Mouse (Mus musculus): ENCODE measurements around the gene Eif6. TPM values are rescaled to one million over a fixed set of nuclear protein-coding genes. Genes with fewer than 3 reads are reported as not detected.

The Eif6 gene
- polyA plus RNA-seq, 1 experiment = 198 TPM

GRCm38 (mm10) chr2:155816179-155816578, 10.5 kb downstream of the Eif6 start:
- H3K27me3 ChIP-seq (ENCODE audit: control insufficient read depth, insufficient read depth, insufficient read length) = no peaks in the 10 kb centered on the region
- no peaks in the 10 kb centered on the region for H3K36me3 ChIP-seq (ENCODE audit: control insufficient read depth, insufficient read depth)
- H3K79me2 ChIP-seq (ENCODE audit: control insufficient read depth, insufficient read depth) = no peaks in the 10 kb centered on the region
- H3ac ChIP-seq (ENCODE audit: control insufficient read depth, insufficient read length) = no peak overlapping the region
- no peak overlapping the region for H3K4me3 ChIP-seq
- H3K4me2 ChIP-seq (ENCODE audit: low read depth) = no peak overlapping the region
- TF ChIP-seq POLR2AphosphoS2 (IDR thresholded peaks at IDR 0.05; ENCODE audit: insufficient read length, low read depth) (peak; percentile 15), MYOD1 (IDR thresholded peaks at IDR 0.05; ENCODE audit: control insufficient read depth in 1 of 3, insufficient read length in 2 of 3, low read depth in 2 of 3) (peak in 1 of 3 experiments; percentile 8), TCF3 (IDR thresholded peaks at IDR 0.05; ENCODE audit: insufficient read length, low read depth) (no peak)

DNA sequence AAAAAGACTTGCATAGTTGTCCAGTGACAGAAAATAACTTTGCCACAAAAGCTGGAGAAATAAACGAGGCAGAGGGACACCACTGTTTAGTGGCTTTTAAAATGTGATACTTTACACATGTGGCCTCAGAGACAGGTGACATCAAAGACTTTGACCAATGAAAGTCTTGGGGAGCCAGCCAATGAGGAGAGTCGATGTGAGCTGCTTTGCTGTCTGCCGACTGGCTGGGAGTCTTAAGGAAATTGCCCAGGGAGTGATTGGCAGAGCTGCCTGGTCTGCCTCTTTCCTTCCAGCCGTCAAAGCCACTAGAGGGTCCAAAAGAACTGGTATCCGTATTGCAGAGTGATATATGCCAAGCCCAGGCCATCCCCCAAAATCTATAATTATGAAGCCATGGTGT, 11.9 kb downstream of the Eif6 start:
- H3K36me3 ChIP-seq (ENCODE audit: control insufficient read depth, insufficient read depth) = no peaks in the 10 kb centered on the region
- no peaks in the 10 kb centered on the region for H3K27me3 ChIP-seq (ENCODE audit: control insufficient read depth, insufficient read depth, insufficient read length)
- no peak overlapping the region for H3ac ChIP-seq (ENCODE audit: control insufficient read depth, insufficient read length)
- no peaks in the 10 kb centered on the region for H3K79me2 ChIP-seq (ENCODE audit: control insufficient read depth, insufficient read depth)
- TF ChIP-seq TCF3 (IDR thresholded peaks at IDR 0.05; ENCODE audit: insufficient read length, low read depth) = no peak
- TF ChIP-seq CEBPB (IDR thresholded peaks at IDR 0.05; ENCODE audit: insufficient read depth, poor library complexity, severe bottlenecking) = no peak
- TF ChIP-seq MYOG (IDR thresholded peaks at IDR 0.05; ENCODE audit: control insufficient read depth in 1 of 3, insufficient read depth in 1 of 3, insufficient read length in 2 of 3, low read depth in 2 of 3) = no peak
- no peak for TF ChIP-seq SRF (IDR thresholded peaks at IDR 0.05; ENCODE audit: control insufficient read depth, insufficient read length, low read depth)
- no peak for TF ChIP-seq REST (IDR thresholded peaks at IDR 0.05; ENCODE audit: insufficient read depth, insufficient read length)
- no peak for TF ChIP-seq E2F4 (IDR thresholded peaks at IDR 0.05; ENCODE audit: insufficient read depth)
- no peak for TF ChIP-seq MYOD1 (IDR thresholded peaks at IDR 0.05; ENCODE audit: control insufficient read depth in 1 of 3, insufficient read length in 2 of 3, low read depth in 2 of 3)
- no peak for TF ChIP-seq USF1 (IDR thresholded peaks at IDR 0.05; ENCODE audit: low read depth)
- no peak for TF ChIP-seq MAX (IDR thresholded peaks at IDR 0.05; ENCODE audit: low read depth)
- TF ChIP-seq TCF12 (IDR thresholded peaks at IDR 0.05; ENCODE audit: insufficient read depth, poor library complexity, severe bottlenecking) = no peak
- TF ChIP-seq POLR2AphosphoS2 (IDR thresholded peaks at IDR 0.05; ENCODE audit: insufficient read length, low read depth) = no peak
- no peak for TF ChIP-seq POLR2A (IDR thresholded peaks at IDR 0.05; ENCODE audit: insufficient read length, low read depth)
- H3K4me3 ChIP-seq = no peak overlapping the region
- no peak overlapping the region for H3K4me2 ChIP-seq (ENCODE audit: low read depth)

GRCm38 (mm10) chr2:155812637-155813036, 14.1 kb downstream of the Eif6 start:
- H3K27me3 ChIP-seq (ENCODE audit: control insufficient read depth, insufficient read depth, insufficient read length) = no peaks in the 10 kb centered on the region
- no peaks in the 10 kb centered on the region for H3K36me3 ChIP-seq (ENCODE audit: control insufficient read depth, insufficient read depth)
- no peak for TF ChIP-seq TCF12 (IDR thresholded peaks at IDR 0.05; ENCODE audit: insufficient read depth, poor library complexity, severe bottlenecking)
- TF ChIP-seq USF1 (IDR thresholded peaks at IDR 0.05; ENCODE audit: low read depth) = no peak
- TF ChIP-seq SRF (IDR thresholded peaks at IDR 0.05; ENCODE audit: control insufficient read depth, insufficient read length, low read depth) = no peak
- no peak for TF ChIP-seq TCF3 (IDR thresholded peaks at IDR 0.05; ENCODE audit: insufficient read length, low read depth)
- TF ChIP-seq MAX (IDR thresholded peaks at IDR 0.05; ENCODE audit: low read depth) = no peak
- no peak for TF ChIP-seq MYOD1 (IDR thresholded peaks at IDR 0.05; ENCODE audit: control insufficient read depth in 1 of 3, insufficient read length in 2 of 3, low read depth in 2 of 3)
- no peak for TF ChIP-seq MYOG (IDR thresholded peaks at IDR 0.05; ENCODE audit: control insufficient read depth in 1 of 3, insufficient read depth in 1 of 3, insufficient read length in 2 of 3, low read depth in 2 of 3)
- TF ChIP-seq E2F4 (IDR thresholded peaks at IDR 0.05; ENCODE audit: insufficient read depth) = no peak
- TF ChIP-seq REST (IDR thresholded peaks at IDR 0.05; ENCODE audit: insufficient read depth, insufficient read length) = no peak
- no peak for TF ChIP-seq POLR2A (IDR thresholded peaks at IDR 0.05; ENCODE audit: insufficient read length, low read depth)
- TF ChIP-seq CEBPB (IDR thresholded peaks at IDR 0.05; ENCODE audit: insufficient read depth, poor library complexity, severe bottlenecking) = no peak
- no peak for TF ChIP-seq POLR2AphosphoS2 (IDR thresholded peaks at IDR 0.05; ENCODE audit: insufficient read length, low read depth)

GRCm38 (mm10) chr2:155811821-155812396, 14.8 kb downstream of the Eif6 start:
- Histone ChIP-seq H3K27me3 (ENCODE audit: control insufficient read depth, insufficient read depth, insufficient read length) (no peaks in the 10 kb centered on the region), H3K79me2 (ENCODE audit: control insufficient read depth, insufficient read depth) (no peaks in the 10 kb centered on the region), H3ac (ENCODE audit: control insufficient read depth, insufficient read length) (no peak overlapping the region), H3K36me3 (ENCODE audit: control insufficient read depth, insufficient read depth) (no peaks in the 10 kb centered on the region), H3K4me2 (ENCODE audit: low read depth) (no peak overlapping the region), H3K4me3 (no peak overlapping the region)
- TF ChIP-seq REST (IDR thresholded peaks at IDR 0.05; ENCODE audit: insufficient read depth, insufficient read length) = no peak
- no peak for TF ChIP-seq MYOD1 (IDR thresholded peaks at IDR 0.05; ENCODE audit: control insufficient read depth in 1 of 3, insufficient read length in 2 of 3, low read depth in 2 of 3)
- no peak for TF ChIP-seq TCF12 (IDR thresholded peaks at IDR 0.05; ENCODE audit: insufficient read depth, poor library complexity, severe bottlenecking)
- TF ChIP-seq USF1 (IDR thresholded peaks at IDR 0.05; ENCODE audit: low read depth) = no peak
- TF ChIP-seq MYOG (IDR thresholded peaks at IDR 0.05; ENCODE audit: control insufficient read depth in 1 of 3, insufficient read depth in 1 of 3, insufficient read length in 2 of 3, low read depth in 2 of 3) = no peak

More at GRCm38 (mm10) chr2:155812637-155813036, 14.1 kb downstream of the Eif6 start:
- Histone ChIP-seq H3K79me2 (ENCODE audit: control insufficient read depth, insufficient read depth) (no peaks in the 10 kb centered on the region), H3ac (ENCODE audit: control insufficient read depth, insufficient read length) (no peak overlapping the region), H3K4me3 (no peak overlapping the region), H3K4me2 (ENCODE audit: low read depth) (no peak overlapping the region)

- TF ChIP-seq MYOD1 (IDR thresholded peaks at IDR 0.05; ENCODE audit: control insufficient read depth in 1 of 3, insufficient read length in 2 of 3, low read depth in 2 of 3) = no peak
- TF ChIP-seq TCF12 (IDR thresholded peaks at IDR 0.05; ENCODE audit: insufficient read depth, poor library complexity, severe bottlenecking) = no peak
- TF ChIP-seq MAX (IDR thresholded peaks at IDR 0.05; ENCODE audit: low read depth) = no peak
- TF ChIP-seq SRF (IDR thresholded peaks at IDR 0.05; ENCODE audit: control insufficient read depth, insufficient read length, low read depth) = no peak
- no peak for TF ChIP-seq USF1 (IDR thresholded peaks at IDR 0.05; ENCODE audit: low read depth)
- no peak for TF ChIP-seq TCF3 (IDR thresholded peaks at IDR 0.05; ENCODE audit: insufficient read length, low read depth)
- Histone ChIP-seq H3K36me3 (ENCODE audit: control insufficient read depth, insufficient read depth) (no peaks in the 10 kb centered on the region), H3ac (ENCODE audit: control insufficient read depth, insufficient read length) (no peak overlapping the region), H3K4me3 (no peak overlapping the region), H3K4me2 (ENCODE audit: low read depth) (no peak overlapping the region), H3K27me3 (ENCODE audit: control insufficient read depth, insufficient read depth, insufficient read length) (no peaks in the 10 kb centered on the region), H3K79me2 (ENCODE audit: control insufficient read depth, insufficient read depth) (no peaks in the 10 kb centered on the region)
Measured at GRCm38 (mm10) chr2:155809620-155810019, 17.1 kb downstream of the Eif6 start.
